Mouse (Mus musculus) liver, postnatal 0 days (tissue): Measurements from ENCODE around the gene Hfm1.

Source experiments
- CTCF ChIP-seq: sonication (generic); IDR thresholded peaks from 2 replicates; pipeline ENCODE4 v1.5.1; 2016; ENCODE audit warnings: antibody characterized with exemption, low read depth
- EP300 ChIP-seq: IDR thresholded peaks from 2 replicates; pipeline ENCODE4 v1.6.1; 2016; ENCODE audit warnings: antibody characterized with exemption, low read depth, mild to moderate bottlenecking

DNA sequence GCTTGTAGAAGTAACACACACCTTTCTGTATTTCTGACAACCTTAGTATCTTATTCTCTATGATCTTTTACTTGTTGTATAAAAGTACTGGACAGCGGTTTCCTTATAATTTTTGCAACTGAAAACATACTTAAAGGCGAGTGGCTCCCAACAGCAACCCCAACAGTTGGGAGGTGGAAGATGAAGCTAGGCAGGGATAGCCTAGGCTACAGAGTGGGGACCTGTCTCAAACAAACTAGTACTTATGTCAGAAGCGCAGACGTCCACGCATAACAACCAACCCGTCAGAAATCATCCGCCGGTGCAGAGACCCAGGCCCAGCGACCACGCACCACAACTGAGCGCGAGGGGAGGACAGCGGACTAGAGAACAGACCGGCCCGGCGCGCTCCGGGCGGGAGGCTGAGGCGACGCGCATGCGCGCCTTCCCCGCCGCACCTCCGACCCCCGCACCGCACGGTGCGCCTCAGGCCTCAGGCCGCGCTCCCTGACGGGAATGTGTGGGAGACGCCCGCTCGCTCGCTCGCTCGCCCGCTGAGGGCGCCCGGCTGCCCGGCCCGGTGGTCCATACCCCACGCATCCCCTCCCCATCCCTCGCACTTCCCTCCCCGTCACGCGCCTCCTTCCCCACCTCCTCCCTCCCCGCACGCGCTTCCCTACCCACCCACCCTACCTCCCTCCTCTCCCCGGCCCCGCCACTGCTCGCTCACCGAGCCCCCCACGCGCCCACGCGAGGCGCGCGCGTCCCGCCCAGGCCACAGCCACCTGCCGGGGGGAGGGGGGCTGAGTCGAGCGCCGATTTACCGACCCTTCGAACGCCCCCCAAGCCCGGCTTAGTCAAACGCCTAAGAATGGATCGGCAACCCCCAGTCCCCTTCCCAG, at the start of gene Hfm1:
- TF ChIP-seq CTCF = no peak
- no peak for TF ChIP-seq EP300
